Mouse (Mus musculus) neural tube, embryonic 11.5 days (tissue): ENCODE data around the gene Rab11fip2. TPM values are rescaled to one million over a fixed set of nuclear protein-coding genes. Genes with fewer than 3 reads are reported as not detected.

Source experiments
- ATAC-seq: fragments of 200-750 bp; cut with Nextera tagmentation; 2 replicates; pipeline ENCODE4 v1.8.0; 2017; ENCODE audit warnings: moderate number of reproducible peaks, mild to moderate bottlenecking, moderate TSS enrichment, moderate library complexity; ENCODE audit not compliant: insufficient read depth, low FRiP score, low TSS enrichment
- DNase-seq: peaks from one replicate; pipeline ENCODE4 v3.0.0-alpha.2; 2015; ENCODE audit warnings: low spot score
- H3K27ac ChIP-seq: fragments of 300-500 bp; sonication (generic); 2 replicates; pipeline ENCODE4 v1.5.1; 2014; ENCODE audit warnings: low read depth, mild to moderate bottlenecking, low read length
- H3K27me3 ChIP-seq: fragments of 300-500 bp; sonication (generic); 2 replicates; pipeline ENCODE4 v1.6.1; 2014; ENCODE audit warnings: mild to moderate bottlenecking, low read length, mixed read lengths; ENCODE audit not compliant: control insufficient read depth, insufficient read depth
- H3K36me3 ChIP-seq: fragments of 300-500 bp; sonication (generic); 2 replicates; pipeline ENCODE4 v1.6.1; 2014; ENCODE audit warnings: mild to moderate bottlenecking, low read length, moderate library complexity, mixed read lengths; ENCODE audit not compliant: control insufficient read depth, insufficient read depth
- H3K4me1 ChIP-seq: fragments of 300-500 bp; sonication (generic); 2 replicates; pipeline ENCODE4 v1.6.1; 2014; ENCODE audit warnings: low read length, mixed read lengths; ENCODE audit not compliant: control insufficient read depth, insufficient read depth
- H3K4me2 ChIP-seq: fragments of 300-500 bp; sonication (generic); 2 replicates; pipeline ENCODE4 v1.6.1; 2014; ENCODE audit warnings: low read depth, mild to moderate bottlenecking, moderate library complexity
- H3K4me3 ChIP-seq: fragments of 300-500 bp; sonication (generic); 2 replicates; pipeline ENCODE4 v1.5.1; 2014; ENCODE audit warnings: low read depth, low read length
- H3K9ac ChIP-seq: fragments of 300-500 bp; sonication (generic); 2 replicates; pipeline ENCODE4 v1.6.1; 2014; ENCODE audit warnings: mild to moderate bottlenecking, low read length
- H3K9me3 ChIP-seq: fragments of 300-500 bp; sonication (generic); 2 replicates; pipeline ENCODE4 v1.6.1; 2016; ENCODE audit warnings: low read length; ENCODE audit not compliant: control insufficient read depth
- WGBS: fragments of 180-500 bp; shearing (Covaris S2); extraction: QIAGEN DNeasy Blood & Tissue Kit; methylation state at CpG from one replicate; pipeline ENCODE4 v1.1.7; 2014; 5-methylcytosine and 5-hydroxymethylcytosine counted together
- polyA plus RNA-seq: library from polyadenylated mRNA; unstranded; fragments of >200 nt; fragmentation: Nextera tagmentation; extraction: Ambion mirVana; gene quantifications from 2 replicates; pipeline ENCODE4 v1.2.1, GENCODE M21; 2014

The Rab11fip2 gene
- polyA plus RNA-seq, 1 experiment from 2014 or later, result 3.7 TPM

- H3K4me2 ChIP-seq, result no peak overlapping the region
- H3K27ac ChIP-seq, result no peak overlapping the region
- DNase-seq, result no peak
Measured at GRCm38 (mm10) chr19:59887866-59888265, 55.6 kb downstream of the Rab11fip2 start.

GRCm38 (mm10) chr19:59885301-59885700, 58.2 kb downstream of the Rab11fip2 start:
- 72% methylated on average over 2 of the region's 2 CpGs for WGBS
- no peaks in the 10 kb centered on the region for H3K4me1 ChIP-seq

More at GRCm38 (mm10) chr19:59887866-59888265, 55.6 kb downstream of the Rab11fip2 start:
- H3K4me3 ChIP-seq, result no peak overlapping the region
- no peak for ATAC-seq
- H3K4me1 ChIP-seq, result no peaks in the 10 kb centered on the region
- H3K9me3 ChIP-seq, result no peaks in the 10 kb centered on the region
- no peaks in the 10 kb centered on the region for H3K36me3 ChIP-seq
- H3K9ac ChIP-seq, result no peak overlapping the region
- no peaks in the 10 kb centered on the region for H3K27me3 ChIP-seq
- 88% methylated on average over 2 of the region's 2 CpGs for WGBS

DNA sequence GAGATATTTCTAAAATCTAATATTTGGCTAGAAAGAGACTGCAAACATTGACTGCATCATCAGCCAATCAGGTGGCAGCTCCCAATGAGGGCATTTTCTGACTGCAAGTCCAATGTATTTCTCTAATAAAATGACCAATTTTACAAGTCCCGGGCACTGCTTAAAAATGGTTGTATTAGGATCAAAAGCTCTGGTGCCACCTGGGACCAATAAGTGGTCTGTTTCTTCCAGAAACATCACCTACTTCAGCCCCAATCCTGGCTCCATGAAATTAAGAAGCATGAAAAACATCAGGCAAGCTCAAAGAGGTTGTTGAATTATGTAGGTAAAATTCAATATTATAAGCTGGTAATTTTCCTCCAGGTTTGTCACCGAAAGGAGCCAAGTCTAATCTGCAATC, 66.2 kb downstream of the Rab11fip2 start:
- Histone ChIP-seq H3K9me3 (no peaks in the 10 kb centered on the region), H3K9ac (no peak overlapping the region), H3K36me3 (no peaks in the 10 kb centered on the region), H3K27me3 (no peaks in the 10 kb centered on the region), H3K4me1 (no peaks in the 10 kb centered on the region), H3K4me3 (no peak overlapping the region), H3K27ac (no peak overlapping the region), H3K4me2 (no peak overlapping the region)
- WGBS, result 94% methylated on average over 2 of the region's 2 CpGs
- no peak for ATAC-seq
- DNase-seq, result no peak

More at GRCm38 (mm10) chr19:59885301-59885700, 58.2 kb downstream of the Rab11fip2 start:
- Histone ChIP-seq H3K27ac (no peak overlapping the region), H3K9me3 (no peaks in the 10 kb centered on the region), H3K27me3 (no peaks in the 10 kb centered on the region), H3K4me2 (no peak overlapping the region), H3K4me3 (no peak overlapping the region), H3K36me3 (no peaks in the 10 kb centered on the region), H3K9ac (no peak overlapping the region)
- no peak for ATAC-seq
- DNase-seq, result no peak

DNA sequence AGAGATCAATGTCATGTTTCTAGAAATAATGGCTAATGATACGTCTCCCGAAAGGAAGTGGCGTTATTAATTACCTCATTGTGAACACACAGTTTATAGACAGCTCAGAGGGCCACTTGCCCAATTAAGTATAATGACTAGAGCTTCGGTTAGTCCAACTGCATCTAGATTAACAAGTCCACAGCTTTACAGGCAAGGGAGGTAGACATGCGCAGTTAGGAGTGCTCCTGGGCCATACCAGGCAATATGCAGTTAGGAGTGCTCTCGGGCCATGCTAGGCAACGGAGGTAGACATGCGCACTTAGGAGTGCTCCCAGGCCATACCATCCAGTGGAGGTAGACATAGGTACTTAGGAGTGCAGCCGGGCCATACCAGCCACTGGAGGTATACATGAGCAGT, 76.8 kb downstream of the Rab11fip2 start:
- Histone ChIP-seq H3K9me3 (no peaks in the 10 kb centered on the region), H3K4me3 (no peak overlapping the region), H3K27ac (no peak overlapping the region), H3K9ac (no peak overlapping the region), H3K4me2 (no peak overlapping the region), H3K27me3 (no peaks in the 10 kb centered on the region), H3K36me3 (no peaks in the 10 kb centered on the region), H3K4me1 (no peaks in the 10 kb centered on the region)
- WGBS, result 86% methylated on average over 9 of the region's 9 CpGs
- DNase-seq, result no peak
- ATAC-seq, result no peak

- Histone ChIP-seq H3K4me1 (no peaks in the 10 kb centered on the region), H3K9me3 (no peaks in the 10 kb centered on the region), H3K36me3 (no peaks in the 10 kb centered on the region), H3K27ac (no peak overlapping the region), H3K9ac (no peak overlapping the region), H3K4me2 (no peak overlapping the region), H3K27me3 (no peaks in the 10 kb centered on the region), H3K4me3 (no peak overlapping the region)
- DNase-seq, result no peak
- no peak for ATAC-seq
Measured at GRCm38 (mm10) chr19:59862423-59862822, 81.0 kb downstream of the Rab11fip2 start.

DNA sequence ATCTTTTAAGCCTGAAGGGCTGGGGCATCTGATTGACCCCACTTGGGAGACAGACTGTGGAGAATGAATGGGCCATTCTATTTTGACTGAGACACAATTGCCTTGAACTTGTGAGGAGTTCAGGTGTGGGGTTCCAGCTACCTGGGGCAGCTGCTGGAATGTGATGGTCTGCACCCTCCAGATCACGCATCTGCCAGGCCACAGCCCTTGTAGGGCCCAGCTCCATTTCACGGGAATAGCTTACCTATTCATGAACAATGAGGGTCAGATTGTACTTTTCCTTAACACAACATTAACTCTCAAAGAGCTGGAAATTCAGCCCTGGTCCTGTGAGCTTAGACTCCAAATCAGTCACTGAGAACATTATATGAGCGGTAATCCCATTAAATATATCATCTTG, 82.7 kb downstream of the Rab11fip2 start:
- 71% methylated on average over 3 of the region's 3 CpGs for WGBS
- no peak overlapping the region for H3K27ac ChIP-seq
- H3K9ac ChIP-seq, result no peak overlapping the region
- H3K4me2 ChIP-seq, result no peak overlapping the region
- H3K9me3 ChIP-seq, result no peaks in the 10 kb centered on the region
- no peaks in the 10 kb centered on the region for H3K36me3 ChIP-seq
- ATAC-seq, result no peak
- no peak for DNase-seq
- H3K27me3 ChIP-seq, result no peaks in the 10 kb centered on the region
- H3K4me1 ChIP-seq, result no peaks in the 10 kb centered on the region
- H3K4me3 ChIP-seq, result no peak overlapping the region

GRCm38 (mm10) chr19:59853061-59853460, 90.4 kb downstream of the Rab11fip2 start:
- Histone ChIP-seq H3K4me1 (no peaks in the 10 kb centered on the region), H3K27ac (no peak overlapping the region), H3K27me3 (no peaks in the 10 kb centered on the region), H3K9ac (no peak overlapping the region), H3K36me3 (no peaks in the 10 kb centered on the region), H3K4me3 (no peak overlapping the region), H3K9me3 (no peaks in the 10 kb centered on the region), H3K4me2 (no peak overlapping the region)
- ATAC-seq (no peak), DNase-seq (no peak)
- 77% methylated on average over 3 of the region's 3 CpGs for WGBS
